Mouse (Mus musculus) stomach, postnatal 0 days (tissue): ENCODE results near the gene Flrt1.

Experiments
- CTCF ChIP-seq: IDR thresholded peaks from 2 replicates; pipeline ENCODE4 v1.5.1; 2016; ENCODE audit warnings: antibody characterized with exemption, low read depth, mild to moderate bottlenecking, moderate library complexity
- EP300 ChIP-seq: optimal IDR thresholded peaks from 2 replicates; pipeline ENCODE3; 2016; ENCODE audit warnings: antibody characterized with exemption

- TF ChIP-seq EP300 (no peak), CTCF (no peak)
Observed at GRCm38 (mm10) chr19:7089842-7090251, 15.7 kb downstream of the Flrt1 start.
